Mouse (Mus musculus) heart, adult 18-20 months (tissue): Measurements from ENCODE around the gene Cenpj. TPM values are rescaled to one million over a fixed set of nuclear protein-coding genes. Genes with fewer than 3 reads are reported as not detected.

Experiments used
- DNase-seq, 2 experiments: peaks; one replicate each; pipeline ENCODE4 v3.0.0; 2021 to 2022; ENCODE audit warnings: mixed read lengths in 1 of 2
- total RNA-seq, 2 experiments: library from RNA; stranded (reverse); gene quantifications; 2 replicates each; pipeline ENCODE4 v1.2.3; 2021

The Cenpj gene
- total RNA-seq, 2 experiments from 2014 or later = 2.8 to 3.5 TPM

- no peak for DNase-seq
These were observed 29.7 kb downstream of the Cenpj start for GRCm38 (mm10) chr14:56545491-56545890.

- DNase-seq = no peak
These were observed 30.3 kb downstream of the Cenpj start for GRCm38 (mm10) chr14:56544946-56545345.

DNA sequence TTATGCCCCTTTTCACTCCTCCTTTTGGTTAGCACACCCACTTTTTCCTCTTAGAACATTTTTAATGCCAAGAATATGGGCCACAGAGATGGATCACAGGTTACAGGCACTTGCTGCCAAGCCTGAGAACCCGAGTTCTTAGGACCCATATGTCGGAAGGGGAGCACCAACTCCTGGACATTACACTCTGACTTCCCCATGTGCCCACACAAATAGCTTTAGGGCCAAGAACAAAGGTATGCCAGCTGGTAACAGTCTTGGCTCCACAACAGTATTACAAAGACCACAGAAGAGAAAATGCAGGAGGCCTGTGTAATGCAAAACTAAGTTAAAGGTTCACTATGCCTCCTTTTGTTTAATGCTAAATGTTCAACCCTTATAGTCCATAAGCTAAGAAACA is 44.4 kb downstream of the Cenpj start:
- DNase-seq = no peak

- no peak for DNase-seq
These were observed 60.5 kb downstream of the Cenpj start for GRCm38 (mm10) chr14:56514775-56515174.

DNA sequence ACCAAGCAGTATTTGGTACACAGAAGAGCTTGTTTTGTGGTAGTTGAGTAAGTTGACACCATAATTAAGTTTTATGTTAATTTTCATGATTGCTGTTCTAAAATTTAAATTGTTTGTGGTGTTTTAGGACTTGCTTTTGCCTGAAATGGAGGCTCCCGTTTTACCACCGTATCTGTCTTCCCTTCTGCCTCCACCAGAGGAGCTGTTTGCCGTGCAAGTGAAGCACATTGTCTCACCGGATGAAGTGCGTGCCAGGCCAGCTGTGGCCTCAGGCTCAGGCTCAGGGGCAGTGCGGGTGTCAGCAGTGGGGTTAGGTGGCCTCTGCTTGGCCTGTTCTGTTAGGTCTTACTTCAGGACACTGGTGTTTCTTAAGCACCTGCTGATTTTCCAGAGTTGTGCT is 63.1 kb downstream of the Cenpj start:
- DNase-seq = no peak

GRCm38 (mm10) chr14:56506743-56507142 is 68.5 kb downstream of the Cenpj start:
- no peak for DNase-seq

GRCm38 (mm10) chr14:56502407-56502806 is 72.8 kb downstream of the Cenpj start:
- no peak for DNase-seq

- DNase-seq = no peak
These were observed 85.4 kb downstream of the Cenpj start for GRCm38 (mm10) chr14:56489806-56490205.

Other genes starting within 250 kb of the Cenpj start
- not detected for gene Atp12a, start 210.4 kb downstream of the Cenpj start, total RNA-seq
- gene Rnf17, start 172.8 kb downstream of the Cenpj start, total RNA-seq = under 1 TPM; 0.51 to 0.57 TPM
- gene Parp4, start 194 bp upstream of the Cenpj start, total RNA-seq = 10 to 100 TPM; 31.7 to 33.3 TPM
- gene Mphosph8, start 92.8 kb upstream of the Cenpj start, total RNA-seq = 10 to 100 TPM; 27.0 to 29.0 TPM
- gene Pspc1, start 202.9 kb upstream of the Cenpj start, total RNA-seq = 10 to 100 TPM; 13.5 to 13.6 TPM
- gene Zmym5, start 236.3 kb upstream of the Cenpj start, total RNA-seq = 10 to 100 TPM; 19.0 to 21.6 TPM